Mouse (Mus musculus) layer of hippocampus, postnatal 10 days (tissue): ENCODE measurements around the gene Lmo2. TPM values are rescaled to one million over a fixed set of nuclear protein-coding genes. Genes with fewer than 3 reads are reported as not detected.
A peak's percentile ranks its signal among the peaks of the same experiment; 100 is the strongest.

Source experiments
- DNase-seq, 2 experiments: peaks; one replicate each; pipeline ENCODE4 v3.0.0; 2021; ENCODE audit warnings: low spot score in 2 of 2
- long read RNA-seq: library from polyadenylated mRNA; stranded (forward); transcript quantifications from one replicate; pipeline ENCODE4 v2.0.0, GENCODE M21; 2023
- total RNA-seq, 2 experiments: library from RNA; stranded (reverse); gene quantifications; 2 replicates each; pipeline ENCODE4 v1.2.3; 2021

Gene Lmo2
- 10 to 100 TPM; 22.8 to 30.3 TPM for total RNA-seq
- long read RNA-seq, transcript Lmo2-203 (4 exons, 1,654 nt): major isoform, 8 of 25 reads
- long read RNA-seq, transcript Lmo2-202 (3 exons, 1,706 nt): minor isoform, 7 of 25 reads
- long read RNA-seq, transcript Lmo2-204 (4 exons, 848 nt): minor isoform, 7 of 25 reads
- long read RNA-seq, partial matches to known transcripts: 0 of 25 reads
- long read RNA-seq, other reads (novel, unspliced or antisense): 3 of 25 reads

GRCm38 (mm10) chr2:103957649-103958546 is at the start of gene Lmo2:
Gene Lmo2 (plus strand): TSS chr2:103957986.
- DNase-seq: no peak

DNA sequence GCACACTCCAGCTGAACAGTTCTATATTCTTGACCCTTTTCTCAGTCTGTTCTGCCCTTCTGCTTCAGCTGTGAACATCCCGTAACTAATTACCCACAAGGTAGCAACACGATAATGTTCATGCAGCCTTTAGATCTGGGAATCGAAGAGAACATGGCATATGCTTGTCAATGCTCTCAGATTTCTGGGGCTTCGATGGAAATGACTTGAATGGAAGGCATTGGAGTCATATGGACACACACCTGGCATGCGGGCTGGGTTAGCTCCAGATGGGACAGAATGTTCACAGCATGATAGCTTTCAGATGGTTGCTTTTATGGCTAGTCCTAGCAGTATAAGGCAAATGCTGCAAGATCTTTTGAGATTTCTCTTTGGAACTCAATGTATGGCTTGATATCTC is 47.2 kb upstream of the Lmo2 start:
- DNase-seq: no peak

- DNase-seq: no peak
These were observed 45.1 kb upstream of the Lmo2 start for GRCm38 (mm10) chr2:103912481-103913251.

DNA sequence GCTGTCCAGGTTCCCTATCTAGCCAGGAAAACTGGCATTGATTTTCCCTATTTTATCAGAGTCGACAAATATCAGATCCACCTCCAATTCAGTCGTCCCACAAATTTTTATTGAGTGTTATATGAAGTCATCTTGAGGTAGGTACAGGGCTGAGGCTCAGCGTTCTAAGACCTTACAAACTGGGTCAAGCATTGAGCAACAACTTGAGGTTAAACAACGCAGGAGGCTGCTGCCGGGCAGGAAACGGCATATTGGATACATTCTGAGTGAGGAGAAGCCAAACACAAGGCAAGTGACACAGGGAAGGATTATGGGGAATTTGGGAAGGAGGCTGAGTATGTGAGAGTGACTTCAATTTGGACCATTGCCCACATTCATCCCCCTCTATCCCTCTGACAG is 44.5 kb upstream of the Lmo2 start:
- DNase-seq: no peak

DNA sequence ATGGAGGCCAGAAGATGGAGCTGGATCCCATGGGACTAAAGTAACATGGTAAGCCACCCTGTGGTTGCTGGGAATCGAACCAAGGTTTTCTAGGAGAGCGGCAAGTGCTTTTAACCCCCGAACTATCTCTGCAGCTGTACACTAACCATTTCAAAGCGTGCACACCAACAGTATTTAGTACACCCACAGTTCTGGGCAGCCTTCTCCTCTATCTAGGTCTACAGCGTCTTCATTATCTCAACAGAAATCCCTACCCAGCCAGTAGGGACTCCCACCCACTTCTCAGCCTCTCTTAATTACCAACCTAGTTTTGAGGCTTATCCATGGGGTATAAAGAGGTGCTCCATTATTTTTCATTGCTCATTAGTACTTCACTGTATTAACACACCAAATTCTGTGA is 41.7 kb upstream of the Lmo2 start:
- no peak for DNase-seq

DNA sequence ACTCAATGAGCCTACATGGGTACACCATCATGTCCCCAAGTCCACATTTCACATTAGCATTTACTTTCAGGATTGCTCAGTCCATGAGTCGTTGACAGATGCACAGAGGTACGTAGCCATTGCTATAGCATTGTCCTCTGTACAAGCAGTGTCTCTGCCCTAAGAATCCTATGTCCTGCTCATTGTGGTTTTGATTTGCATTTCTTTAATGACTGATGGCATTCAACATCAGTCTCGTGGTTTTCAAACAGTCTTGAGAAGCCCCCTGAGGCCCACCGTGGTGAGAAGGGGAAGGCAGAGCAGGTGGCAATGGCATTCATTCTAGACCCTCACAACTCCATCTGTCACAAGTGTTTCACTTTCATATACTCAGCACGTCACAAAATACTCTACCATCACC is 40.4 kb upstream of the Lmo2 start:
- DNase-seq: no peak

GRCm38 (mm10) chr2:103918375-103918774 is 39.4 kb upstream of the Lmo2 start:
- DNase-seq: no peak

DNA sequence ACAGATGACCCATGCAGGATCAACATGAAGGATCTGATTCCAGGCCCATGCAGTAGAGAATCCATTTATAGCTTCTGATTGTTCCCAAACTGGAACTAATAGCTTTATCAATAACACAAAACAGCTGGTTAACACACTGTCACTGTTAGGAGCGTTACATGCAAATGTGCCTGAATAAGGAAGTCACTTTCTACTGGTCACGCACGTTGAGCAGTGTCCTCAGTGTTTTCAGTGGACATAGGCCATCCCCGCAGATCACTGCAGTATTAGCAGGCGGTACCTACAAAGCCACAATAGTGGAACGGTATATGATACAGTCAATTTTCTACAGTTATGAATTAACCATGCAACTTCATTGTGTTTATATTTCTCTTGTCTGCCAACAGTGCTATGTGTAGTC is 38.3 kb upstream of the Lmo2 start:
- DNase-seq: no peak

- no peak for DNase-seq
These were observed 31.1 kb upstream of the Lmo2 start for GRCm38 (mm10) chr2:103926586-103927113.

- DNase-seq: no peak
These were observed 30.1 kb upstream of the Lmo2 start for GRCm38 (mm10) chr2:103927610-103928145.

DNA sequence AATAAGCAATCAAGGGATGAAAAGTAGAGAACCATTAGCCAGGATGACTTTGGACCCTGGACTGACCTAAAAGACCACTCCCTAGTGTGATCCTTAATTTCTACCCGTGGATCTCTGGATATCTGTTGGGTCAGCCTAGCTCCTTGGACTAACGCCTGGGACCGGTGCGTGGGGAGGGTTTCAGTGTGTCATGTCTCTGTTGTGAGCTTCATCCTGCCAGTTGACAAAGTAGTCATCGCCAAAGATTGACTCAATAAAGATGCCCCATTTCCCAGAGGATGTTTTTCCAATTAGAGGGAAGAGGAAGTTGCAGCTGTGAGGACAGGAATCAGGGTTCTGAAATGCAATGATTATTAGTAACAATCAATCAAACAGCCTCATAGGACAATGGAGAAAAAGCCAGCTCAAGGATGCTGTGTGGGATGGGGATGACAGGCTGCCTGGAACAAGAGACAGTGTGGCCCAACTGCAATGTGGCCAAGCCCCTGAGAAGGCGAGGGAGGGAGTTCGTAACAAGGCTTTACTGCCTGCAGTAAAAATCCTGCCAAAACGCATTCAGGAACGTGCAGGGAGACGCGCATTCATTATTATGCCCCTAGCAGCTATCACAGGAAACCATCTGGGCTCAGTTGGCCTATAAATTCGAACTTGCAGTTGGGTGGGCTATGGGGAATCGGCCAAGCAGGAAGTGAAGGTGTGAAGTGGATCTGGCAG is 27.3 kb upstream of the Lmo2 start:
- peak in 1 of 2 experiments; percentile 30 for DNase-seq

- no peak for DNase-seq
These were observed 26.3 kb upstream of the Lmo2 start for GRCm38 (mm10) chr2:103931511-103931911.

- DNase-seq: no peak
These were observed 25.8 kb upstream of the Lmo2 start for GRCm38 (mm10) chr2:103932025-103932424.

DNA sequence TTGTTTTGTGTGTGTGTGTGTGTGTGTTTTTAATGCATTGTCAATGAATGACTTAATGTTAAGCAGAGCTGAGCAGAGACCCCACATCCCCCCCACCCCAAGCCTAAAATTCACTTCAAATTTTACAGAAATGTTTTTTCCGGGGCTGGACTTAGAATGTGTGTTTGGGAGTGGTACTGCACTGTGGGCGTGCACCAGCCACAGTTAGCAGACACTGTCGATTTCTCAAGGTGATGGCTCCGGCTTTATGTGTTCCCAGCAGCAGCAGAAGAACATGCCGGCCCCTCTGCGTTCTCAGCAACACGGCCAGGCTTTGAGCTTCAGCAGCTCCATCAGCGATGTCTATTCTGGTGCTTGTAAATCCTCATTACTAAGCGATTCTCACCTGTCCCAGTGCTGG is 25.3 kb upstream of the Lmo2 start:
- no peak for DNase-seq

DNA sequence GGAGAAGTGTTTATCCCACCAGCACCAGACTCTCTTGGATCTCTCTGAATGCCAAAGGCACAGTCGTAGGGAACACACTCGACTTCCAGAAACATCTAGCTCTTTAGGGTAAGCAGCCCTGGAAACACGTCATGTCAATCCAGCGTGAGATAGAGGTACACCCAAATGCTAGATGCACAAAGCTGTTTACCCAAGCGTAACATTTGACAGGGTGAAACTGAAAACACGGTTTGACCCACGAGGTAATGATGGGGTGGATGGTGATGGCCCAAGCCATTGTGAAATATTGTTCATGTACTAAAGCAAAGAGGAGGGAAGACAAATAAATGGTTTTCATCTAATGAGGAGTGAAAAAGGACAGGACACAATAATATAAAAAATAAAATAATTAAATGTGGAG is 23.5 kb upstream of the Lmo2 start:
- DNase-seq: no peak

DNA sequence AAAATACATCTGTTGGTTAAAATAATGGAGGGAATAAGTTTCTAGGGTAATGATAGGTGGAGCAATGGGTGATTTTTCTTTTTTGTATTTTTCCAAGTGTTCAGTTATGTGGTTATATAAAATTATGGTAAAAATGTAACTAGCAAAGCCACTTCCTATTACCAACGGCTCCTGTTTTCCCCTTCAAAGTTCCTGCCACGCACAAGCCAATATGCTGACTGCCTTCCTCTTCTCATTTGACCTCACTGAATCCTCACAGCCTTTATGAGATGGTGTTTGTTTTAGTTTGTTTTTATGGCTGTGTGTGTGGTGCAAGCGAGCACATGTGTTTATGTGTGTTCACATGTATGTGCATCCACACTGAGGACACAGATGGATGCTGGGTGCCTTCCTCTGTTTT is 23.1 kb upstream of the Lmo2 start:
- no peak for DNase-seq

DNA sequence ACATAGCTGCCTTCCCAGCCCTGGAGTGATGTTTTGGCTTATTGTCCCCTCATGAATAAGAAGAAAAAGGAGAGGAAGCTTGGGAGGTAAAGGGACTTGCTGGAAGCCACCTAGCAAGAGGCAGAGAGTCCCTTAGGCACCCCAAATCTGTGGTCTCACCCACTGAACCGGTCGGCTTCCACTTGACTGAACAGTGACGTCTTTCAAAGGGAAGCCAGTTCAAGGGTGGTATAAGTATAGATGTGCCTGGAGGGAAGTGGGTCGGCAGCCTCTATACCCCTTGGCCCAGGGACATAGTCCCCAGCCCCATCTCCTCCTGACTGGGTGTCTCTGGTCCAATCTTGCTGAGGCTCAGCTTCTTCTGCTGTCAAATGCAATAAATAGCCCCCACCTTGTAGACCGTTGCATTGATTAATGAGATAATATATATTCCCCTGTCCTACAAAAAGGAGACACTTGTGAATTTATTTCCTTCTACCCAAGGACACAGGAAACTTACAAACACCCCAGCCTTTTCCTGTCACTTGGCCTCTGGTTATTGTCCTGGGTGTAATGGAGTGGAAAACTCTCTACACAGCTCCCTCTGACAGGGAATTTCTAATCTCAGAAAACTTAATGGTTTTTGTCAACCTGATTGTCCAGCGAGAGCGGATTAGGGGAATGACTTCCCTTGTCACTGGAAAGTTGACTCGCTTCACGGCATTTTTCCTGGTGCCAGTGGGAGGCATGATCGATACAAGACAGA is 21.9 kb upstream of the Lmo2 start:
- DNase-seq: no peak

- DNase-seq: no peak
These were observed 21.1 kb upstream of the Lmo2 start for GRCm38 (mm10) chr2:103936666-103937065.

DNA sequence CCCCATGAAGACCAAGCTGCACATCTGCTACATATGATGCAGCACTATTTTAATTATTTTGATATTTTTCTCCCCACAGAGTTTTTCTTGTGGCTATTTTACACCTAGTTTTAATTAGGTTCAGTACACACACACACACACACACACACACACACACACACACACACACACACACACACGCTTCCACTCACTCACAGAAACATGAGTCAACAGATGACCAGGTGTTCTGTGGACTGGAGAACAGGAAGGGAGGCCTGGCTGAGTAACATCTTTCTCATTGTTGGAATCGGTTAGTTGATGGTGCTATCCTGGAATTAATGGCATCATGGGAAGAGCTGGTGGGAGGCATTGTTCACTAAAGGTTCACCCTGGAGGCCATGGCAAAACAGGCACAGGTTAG is 20.1 kb upstream of the Lmo2 start:
- DNase-seq: no peak

DNA sequence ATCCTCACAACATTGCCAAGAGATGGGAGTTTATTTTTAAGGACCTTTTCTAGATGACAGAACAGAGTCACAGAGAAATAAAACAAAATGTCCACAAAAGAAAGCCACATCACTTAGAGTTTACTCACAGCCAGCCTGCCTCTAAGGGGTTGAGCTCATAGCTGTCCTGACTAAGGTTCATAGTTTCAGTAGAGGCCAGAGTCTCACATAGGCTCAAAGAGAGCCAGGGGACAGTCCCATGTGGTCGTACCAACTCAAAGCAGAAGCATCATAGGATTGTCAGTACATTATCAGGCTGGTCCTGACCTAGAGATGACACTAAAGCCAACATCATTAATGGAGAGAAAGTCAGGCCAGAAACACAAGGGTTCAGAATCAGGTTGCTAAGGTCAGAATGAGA is 19.2 kb upstream of the Lmo2 start:
- no peak for DNase-seq
